Mouse (Mus musculus) neural tube, embryonic 14.5 days (tissue): ENCODE results near the gene Srl. TPM values are rescaled to one million over a fixed set of nuclear protein-coding genes. Genes with fewer than 3 reads are reported as not detected.

ENCODE experiments used
- ATAC-seq: fragments of 200-750 bp; cut with Nextera tagmentation; 2 replicates; pipeline ENCODE4 v1.8.0; 2017; ENCODE audit warnings: low read depth, mild to moderate bottlenecking, moderate TSS enrichment, moderate library complexity
- H3K27ac ChIP-seq: fragments of 300-500 bp; sonication (generic); 2 replicates; pipeline ENCODE4 v1.5.1; 2014; ENCODE audit warnings: low read depth, mild to moderate bottlenecking, control low read depth, low read length, moderate library complexity, mixed read lengths
- H3K27me3 ChIP-seq: fragments of 300-500 bp; sonication (generic); 2 replicates; pipeline ENCODE4 v1.6.1; 2014; ENCODE audit warnings: low read length; ENCODE audit not compliant: control insufficient read depth, insufficient read depth
- H3K36me3 ChIP-seq: fragments of 300-500 bp; sonication (generic); 2 replicates; pipeline ENCODE4 v1.6.1; 2014; ENCODE audit warnings: low read length, mixed read lengths; ENCODE audit not compliant: control insufficient read depth, insufficient read depth
- H3K4me1 ChIP-seq: fragments of 300-500 bp; sonication (generic); 2 replicates; pipeline ENCODE4 v1.6.1; 2014; ENCODE audit warnings: low read length; ENCODE audit not compliant: control insufficient read depth, insufficient read depth
- H3K4me2 ChIP-seq: fragments of 300-500 bp; sonication (generic); 2 replicates; pipeline ENCODE4 v1.6.1; 2014; ENCODE audit warnings: mild to moderate bottlenecking, low read depth, low read length, control low read depth
- H3K4me3 ChIP-seq: fragments of 300-500 bp; sonication (generic); 2 replicates; pipeline ENCODE4 v1.5.1; 2014; ENCODE audit warnings: low read depth, low read length, control low read depth, mixed read lengths
- H3K9ac ChIP-seq: fragments of 300-500 bp; sonication (generic); replicated peaks from 2 replicates; pipeline ENCODE4 v1.6.1; 2014; ENCODE audit warnings: low read depth, mild to moderate bottlenecking, control low read depth, low read length, mixed read lengths
- H3K9me3 ChIP-seq: fragments of 300-500 bp; sonication (generic); 2 replicates; pipeline ENCODE4 v1.6.1; 2016; ENCODE audit warnings: low read length; ENCODE audit not compliant: control insufficient read depth
- WGBS: fragments of 180-500 bp; shearing (Covaris S2); extraction: QIAGEN DNeasy Blood & Tissue Kit; methylation state at CpG from one replicate; pipeline ENCODE4 v1.1.7; 2014; 5-methylcytosine and 5-hydroxymethylcytosine counted together
- polyA plus RNA-seq: library from polyadenylated mRNA; unstranded; fragments of >200 nt; fragmentation: Nextera tagmentation; extraction: Ambion mirVana; gene quantifications from 2 replicates; pipeline ENCODE4 v1.2.1, GENCODE M21; 2014

Gene Srl
- polyA plus RNA-seq, 1 experiment from 2014 or later, result 22.7 TPM

- H3K36me3 ChIP-seq, result no peaks in the 10 kb centered on the region
- H3K9ac ChIP-seq, result no peak overlapping the region
- WGBS, result 75% methylated on average over 7 of the region's 7 CpGs
- no peak overlapping the region for H3K4me2 ChIP-seq
- no peaks in the 10 kb centered on the region for H3K27me3 ChIP-seq
- ATAC-seq, result no peak
- no peak overlapping the region for H3K27ac ChIP-seq
- no peaks in the 10 kb centered on the region for H3K4me1 ChIP-seq
- H3K4me3 ChIP-seq, result no peak overlapping the region
- no peaks in the 10 kb centered on the region for H3K9me3 ChIP-seq
Observed at GRCm38 (mm10) chr16:4578630-4579029, 37.0 kb upstream of the Srl start.

DNA sequence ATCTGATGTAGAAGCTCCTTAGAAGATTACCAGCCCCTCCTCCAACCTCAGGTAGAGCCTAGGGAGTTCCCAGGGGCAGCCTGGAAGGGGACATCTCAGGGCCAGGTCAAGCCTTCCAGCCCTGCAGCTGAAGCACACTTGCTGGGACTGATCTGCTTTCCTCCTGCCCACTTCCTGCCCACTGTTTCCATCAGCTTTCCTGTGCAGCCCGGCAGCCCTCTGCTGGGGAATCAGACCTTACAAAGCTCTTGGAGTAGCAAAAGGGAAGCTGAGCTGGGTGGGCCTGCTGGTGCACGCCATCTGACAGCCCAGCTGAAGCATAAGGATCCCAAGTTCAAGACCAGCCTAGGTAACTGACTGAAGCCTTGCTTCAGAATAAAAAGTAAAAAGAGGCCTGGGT is 35.3 kb upstream of the Srl start:
- Histone ChIP-seq H3K27ac (no peak overlapping the region), H3K9ac (no peak overlapping the region), H3K27me3 (no peaks in the 10 kb centered on the region), H3K4me3 (no peak overlapping the region), H3K36me3 (no peaks in the 10 kb centered on the region), H3K4me1 (no peaks in the 10 kb centered on the region), H3K4me2 (no peak overlapping the region), H3K9me3 (no peaks in the 10 kb centered on the region)
- WGBS, result 68% methylated on average over 2 of the region's 2 CpGs
- no peak for ATAC-seq

DNA sequence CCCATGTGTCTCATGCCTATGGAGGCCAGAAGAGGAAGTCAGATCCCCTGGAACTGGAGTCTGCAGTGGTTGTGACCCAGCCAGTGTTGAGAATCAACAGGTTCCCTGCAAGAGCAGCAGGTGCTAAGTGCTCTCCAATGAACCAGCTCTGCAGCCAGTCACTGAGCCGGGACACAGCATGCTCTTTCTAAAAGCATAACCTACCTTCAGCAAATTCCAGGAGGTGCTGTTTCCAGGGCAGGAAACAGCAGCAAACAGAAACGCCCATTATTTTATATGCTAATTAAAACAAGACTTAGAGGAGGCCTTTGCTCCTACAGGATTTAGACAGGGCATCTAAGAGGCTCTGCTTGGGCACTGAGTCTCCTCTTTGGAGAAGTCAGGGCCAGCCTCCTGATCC is 34.4 kb upstream of the Srl start:
- no peak overlapping the region for H3K27ac ChIP-seq
- H3K4me2 ChIP-seq, result no peak overlapping the region
- no peak for ATAC-seq
- H3K9ac ChIP-seq, result no peak overlapping the region
- no peaks in the 10 kb centered on the region for H3K36me3 ChIP-seq
- no peaks in the 10 kb centered on the region for H3K9me3 ChIP-seq
- H3K27me3 ChIP-seq, result no peaks in the 10 kb centered on the region
- H3K4me1 ChIP-seq, result no peaks in the 10 kb centered on the region
- no peak overlapping the region for H3K4me3 ChIP-seq
- WGBS, result 39% methylated on average over 2 of the region's 2 CpGs

DNA sequence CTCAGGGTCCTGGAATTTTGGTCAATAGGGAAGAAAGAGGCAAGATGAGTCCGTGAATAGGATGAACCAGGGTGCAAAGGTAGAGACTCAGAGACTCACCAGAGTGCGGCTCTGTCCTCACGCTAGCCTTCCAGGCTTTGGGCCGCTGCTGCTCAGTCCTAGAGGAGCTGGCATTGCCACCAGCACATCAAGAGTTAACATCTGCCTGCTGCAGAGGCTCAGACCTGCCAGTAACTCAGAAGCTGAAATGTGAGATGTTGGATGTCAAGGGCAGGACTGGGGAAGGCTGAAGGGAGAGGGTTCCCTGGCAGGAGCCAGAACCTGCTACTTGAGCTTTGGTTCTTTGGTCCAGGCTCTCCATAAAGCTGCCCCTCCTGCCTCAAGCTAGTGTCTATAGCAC is 29.1 kb upstream of the Srl start:
- no peaks in the 10 kb centered on the region for H3K27me3 ChIP-seq
- no peaks in the 10 kb centered on the region for H3K36me3 ChIP-seq
- H3K9ac ChIP-seq, result no peak overlapping the region
- no peak overlapping the region for H3K4me2 ChIP-seq
- no peaks in the 10 kb centered on the region for H3K4me1 ChIP-seq
- WGBS, result 58% methylated on average over 4 of the region's 4 CpGs
- H3K4me3 ChIP-seq, result no peak overlapping the region
- ATAC-seq, result no peak; the same call in 1 of the 2 replicates
- no peak overlapping the region for H3K27ac ChIP-seq
- H3K9me3 ChIP-seq, result no peaks in the 10 kb centered on the region

GRCm38 (mm10) chr16:4567912-4568311 is 26.3 kb upstream of the Srl start:
- Histone ChIP-seq H3K9me3 (no peaks in the 10 kb centered on the region), H3K9ac (no peak overlapping the region), H3K4me1 (no peaks in the 10 kb centered on the region), H3K4me3 (no peak overlapping the region), H3K4me2 (no peak overlapping the region), H3K27ac (no peak overlapping the region), H3K27me3 (no peaks in the 10 kb centered on the region), H3K36me3 (no peaks in the 10 kb centered on the region)
- WGBS, result 21% methylated on average over 4 of the region's 4 CpGs
- peak; percentile 46; the same call in 1 of the 2 replicates for ATAC-seq

DNA sequence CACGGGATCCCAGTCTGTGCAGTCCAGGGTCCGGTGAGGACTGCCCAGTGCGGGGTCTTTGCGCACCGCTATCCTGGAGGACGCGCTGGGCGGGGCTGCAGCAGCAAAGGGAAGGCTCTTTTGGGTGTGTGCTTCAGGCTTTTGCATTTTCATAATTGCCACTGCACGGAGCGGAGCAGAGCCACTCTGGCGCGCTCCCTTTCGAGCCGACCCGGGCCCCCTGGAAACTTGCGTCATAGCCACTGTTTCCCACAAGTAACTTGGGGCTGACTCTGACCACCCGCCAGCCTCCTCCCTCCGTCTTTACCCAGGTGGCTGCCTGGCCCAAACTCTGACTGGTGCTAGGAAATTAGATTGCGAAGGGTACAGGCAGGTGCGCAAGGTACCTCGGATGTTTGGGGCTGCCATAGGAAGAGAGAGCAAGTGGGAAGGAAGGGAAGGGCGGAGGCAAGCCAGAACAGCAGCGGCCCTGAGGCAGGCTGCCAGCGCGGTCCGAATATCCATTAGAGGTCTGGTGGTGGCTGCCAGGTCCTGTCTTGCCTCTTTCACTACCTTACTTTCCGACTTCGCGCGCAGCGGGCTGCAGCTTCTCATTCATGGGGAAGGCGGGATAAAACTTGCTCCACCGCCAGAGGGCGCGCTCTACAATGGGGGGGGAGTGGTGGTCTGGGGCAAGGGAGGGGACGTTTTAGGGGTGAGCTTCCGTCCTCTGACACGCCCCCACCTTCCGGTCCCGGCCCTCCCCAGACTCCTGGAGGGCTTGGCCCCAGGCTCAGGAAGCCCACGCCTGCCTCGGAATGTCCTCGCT is 18.7 kb upstream of the Srl start:
- peak; percentile 16 for ATAC-seq
- no peaks in the 10 kb centered on the region for H3K27me3 ChIP-seq
- under 1% methylated on average over 42 of the region's 43 CpGs for WGBS
- peak overlapping the region; percentile 90 for H3K27ac ChIP-seq
- H3K4me1 ChIP-seq, result peaks cover 12% of the 10 kb centered on the region
- H3K36me3 ChIP-seq, result no peaks in the 10 kb centered on the region
- H3K9ac ChIP-seq, result peak overlapping the region; percentile 74
- peak overlapping the region; percentile 80 for H3K4me3 ChIP-seq
- H3K4me2 ChIP-seq, result peak overlapping the region; percentile 85
- H3K9me3 ChIP-seq, result no peaks in the 10 kb centered on the region

- 0% methylated on average over 15 of the region's 17 CpGs for WGBS
- ATAC-seq, result peak; percentile 28
Observed at GRCm38 (mm10) chr16:4559715-4560144, 18.1 kb upstream of the Srl start, which contains the start of gene Tfap4. Tfap4 (minus strand) TSS chr16:4559854.

DNA sequence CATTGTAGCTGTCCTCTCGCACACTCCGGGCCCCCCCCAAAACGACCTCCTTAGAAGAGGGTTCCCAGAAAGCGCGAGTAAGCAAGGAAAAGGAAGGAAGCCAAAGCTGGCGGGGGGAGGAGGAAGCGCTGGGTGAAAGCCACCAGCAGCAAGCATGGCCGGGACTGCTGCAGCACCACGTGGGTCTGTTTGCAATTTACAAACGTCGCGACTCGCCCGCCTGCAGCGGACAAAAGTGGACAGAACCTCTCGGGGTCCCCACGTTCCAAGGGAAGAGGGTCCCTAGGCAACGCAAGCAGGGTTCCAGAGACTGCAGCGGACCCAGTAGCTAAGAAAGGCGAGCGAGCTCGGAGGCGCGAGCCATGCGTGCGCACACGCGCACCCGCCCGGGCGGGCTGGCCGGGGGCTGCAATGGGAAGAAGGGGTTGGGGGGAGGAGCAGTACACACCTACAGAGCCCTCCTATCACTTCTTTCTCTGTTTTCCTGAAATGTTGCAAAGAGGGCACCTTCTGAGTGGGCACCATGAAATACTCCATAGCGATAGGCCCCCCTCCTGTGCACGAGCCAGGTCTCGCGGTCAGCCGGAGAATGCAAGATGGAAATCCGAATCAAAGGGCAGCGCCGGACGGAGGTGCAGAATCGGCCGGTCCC is 17.5 kb upstream of the Srl start:
- WGBS, result 0% methylated on average over 43 of the region's 43 CpGs
- H3K9ac ChIP-seq, result peak overlapping the region; percentile 74
- H3K4me3 ChIP-seq, result peak overlapping the region; percentile 80
- H3K9me3 ChIP-seq, result no peaks in the 10 kb centered on the region
- H3K4me1 ChIP-seq, result peaks cover 12% of the 10 kb centered on the region
- no peaks in the 10 kb centered on the region for H3K27me3 ChIP-seq
- H3K36me3 ChIP-seq, result no peaks in the 10 kb centered on the region
- peak overlapping the region; percentile 90 for H3K27ac ChIP-seq
- peak overlapping the region; percentile 85 for H3K4me2 ChIP-seq
- ATAC-seq, result peak; percentile 55

More at GRCm38 (mm10) chr16:4559715-4560144, 18.1 kb upstream of the Srl start, which contains the start of gene Tfap4:
- H3K4me1 ChIP-seq, result peaks cover 12% of the 10 kb centered on the region
- H3K36me3 ChIP-seq, result no peaks in the 10 kb centered on the region
- H3K9me3 ChIP-seq, result no peaks in the 10 kb centered on the region
- H3K27me3 ChIP-seq, result no peaks in the 10 kb centered on the region
- H3K4me3 ChIP-seq, result peak within 1 kb of the TSS; percentile 80
- peak within 1 kb of the TSS; percentile 74 for H3K9ac ChIP-seq
- peak within 1 kb of the TSS; percentile 90 for H3K27ac ChIP-seq
- H3K4me2 ChIP-seq, result peak within 1 kb of the TSS; percentile 85

- H3K27me3 ChIP-seq, result no peaks in the 10 kb centered on the region
- H3K9me3 ChIP-seq, result no peaks in the 10 kb centered on the region
- peak overlapping the region; percentile 80 for H3K4me3 ChIP-seq
- WGBS, result under 1% methylated on average over 38 of the region's 38 CpGs
- ATAC-seq, result peak; percentile 94
- H3K4me1 ChIP-seq, result peaks cover 12% of the 10 kb centered on the region
- H3K4me2 ChIP-seq, result peak overlapping the region; percentile 85
- H3K36me3 ChIP-seq, result no peaks in the 10 kb centered on the region
- H3K27ac ChIP-seq, result peak overlapping the region; percentile 90
- peak overlapping the region; percentile 74 for H3K9ac ChIP-seq
Observed at GRCm38 (mm10) chr16:4558384-4558979, 16.9 kb upstream of the Srl start.
